Mouse (Mus musculus) telencephalon, adult 2 months (tissue): Measurements from ENCODE around the gene Cep295.
A peak's percentile ranks its signal among the peaks of the same experiment; 100 is the strongest.
"Not testable (repeated sequence)": the region's sequence is repeated elsewhere in the genome, so short reads cannot be mapped to it uniquely, and the experiment has no call there.

Source experiments
- DNase-seq: peaks from one replicate; pipeline ENCODE4 v3.0.0-alpha.2; 2011; ENCODE audit warnings: low read depth, low spot score

Cep295 gene

DNA sequence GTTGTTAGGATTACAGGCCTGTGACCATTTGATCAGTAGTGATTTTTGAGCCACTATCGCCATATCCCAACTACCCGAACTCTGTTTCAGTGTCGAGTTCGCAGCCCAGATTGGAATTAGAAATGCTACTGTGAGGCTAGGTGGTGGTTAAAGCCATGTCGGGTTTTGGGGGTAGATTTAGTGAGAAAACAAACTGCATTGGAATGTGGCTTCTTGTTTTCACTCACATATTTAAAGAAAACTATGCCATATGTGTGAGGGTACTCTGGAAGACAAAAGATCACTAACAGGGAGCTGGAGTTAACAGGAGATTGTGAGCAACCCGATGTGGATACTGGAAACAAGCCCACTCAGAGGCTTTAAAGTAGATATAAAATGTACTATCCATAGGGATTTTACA, 50.3 kb downstream of the Cep295 start:
- no peak for DNase-seq

DNA sequence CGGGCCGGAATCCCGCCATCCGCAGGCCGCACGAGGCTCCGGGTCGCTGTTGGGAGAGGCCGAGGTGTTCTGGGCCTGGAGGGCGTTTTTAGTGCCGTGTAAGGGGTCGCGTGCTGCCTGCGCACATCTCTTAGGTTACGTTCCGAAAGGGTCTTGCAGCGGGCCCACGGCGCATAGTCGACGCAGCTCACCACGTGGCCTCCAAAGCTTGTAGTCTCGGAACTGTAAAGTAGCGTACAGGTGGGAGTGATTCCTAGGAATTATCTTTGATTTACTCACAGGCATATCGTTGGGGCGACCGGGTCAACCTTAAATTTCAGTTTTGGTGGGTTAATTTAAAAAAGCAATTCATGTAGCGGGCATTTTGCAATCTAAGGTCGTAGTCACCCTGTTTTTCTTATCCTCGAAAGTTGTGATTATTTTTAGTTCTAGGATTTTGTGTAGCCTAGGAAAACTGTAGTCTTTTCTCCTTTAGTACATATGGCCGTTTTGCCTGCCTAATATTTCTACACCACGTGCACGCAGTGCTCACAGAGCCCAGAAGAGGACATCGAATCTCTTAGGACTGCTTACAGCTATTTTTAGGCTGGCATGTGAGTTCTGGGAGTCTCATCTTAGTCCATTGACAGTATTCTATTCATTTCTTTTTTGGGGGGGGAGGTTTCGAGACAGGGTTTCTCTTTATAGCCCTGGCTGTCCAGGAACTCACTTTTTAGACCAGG, 51.0 kb downstream of the Cep295 start, which contains the start of gene 4931406C07Rik:
4931406C07Rik (minus strand) TSS at position 51 of the 722 bp plus-strand sequence.
- no peak for DNase-seq

DNA sequence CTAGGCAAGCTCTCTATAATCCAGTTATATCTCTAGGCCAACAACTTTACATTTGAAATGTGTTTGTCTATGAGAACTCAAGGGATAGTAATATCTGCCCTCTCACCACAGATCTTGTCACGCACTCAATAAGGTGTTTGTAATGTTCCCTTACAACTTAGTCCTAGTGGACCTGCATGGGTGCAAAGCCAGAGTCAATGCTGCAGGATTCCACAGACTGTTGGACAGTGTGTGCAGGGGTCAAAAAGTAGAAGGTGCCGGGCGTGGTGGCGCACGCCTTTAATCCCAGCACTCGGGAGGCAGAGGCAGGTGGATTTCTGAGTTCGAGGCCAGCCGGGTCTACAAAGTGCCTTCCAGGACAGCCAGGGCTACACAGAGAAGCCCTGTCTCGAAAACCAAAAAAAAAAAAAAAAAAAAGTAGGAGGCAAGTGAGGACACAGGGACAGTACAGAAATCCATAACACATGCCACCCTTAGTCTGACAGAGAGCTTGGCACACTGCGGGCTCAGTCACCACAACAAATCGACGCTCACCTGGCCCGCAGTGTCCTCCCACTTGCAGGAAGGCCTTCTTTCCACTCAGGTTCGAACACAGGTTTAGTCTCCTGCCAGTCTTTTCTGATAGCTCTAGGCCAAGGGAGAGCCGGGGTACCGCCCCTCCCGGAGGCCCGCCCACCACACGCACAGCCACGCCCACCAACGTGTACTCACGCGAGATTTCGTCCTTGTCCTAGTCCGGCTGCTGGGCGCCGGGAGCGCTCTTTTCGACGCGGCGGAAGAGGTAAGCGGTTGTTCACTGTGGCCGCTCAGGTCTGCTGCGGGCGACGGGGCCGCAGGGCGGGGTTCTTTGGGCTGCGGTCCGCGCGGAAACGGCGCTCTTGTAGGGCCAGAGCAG, 51.8 kb downstream of the Cep295 start, which contains the start of gene Taf1d:
Taf1d (plus strand) TSS at position 712 of the 895 bp plus-strand sequence.
- DNase-seq: peak; percentile 81

DNA sequence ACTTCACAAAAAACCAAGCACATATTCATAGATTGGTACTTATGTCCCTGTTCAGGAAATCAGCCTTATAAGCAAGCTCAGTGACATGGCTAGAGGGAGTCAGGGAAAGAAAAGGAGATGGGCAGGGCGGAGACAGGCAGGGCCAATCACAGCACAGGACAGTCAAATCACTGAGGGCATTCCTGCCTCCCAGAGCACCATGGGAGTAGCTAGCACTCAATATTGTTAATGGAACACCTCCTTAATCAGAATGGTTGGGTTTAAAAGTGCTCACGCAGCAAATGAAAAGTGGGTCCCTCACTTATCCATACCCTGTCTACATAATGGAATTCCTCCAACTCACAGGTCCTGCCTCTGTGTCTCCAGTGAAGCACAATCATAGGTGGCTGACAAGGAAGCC, 54.7 kb downstream of the Cep295 start:
- no peak for DNase-seq

- DNase-seq: not testable (repeated sequence)
These were observed 55.6 kb downstream of the Cep295 start for GRCm38 (mm10) chr9:15302006-15302405.

DNA sequence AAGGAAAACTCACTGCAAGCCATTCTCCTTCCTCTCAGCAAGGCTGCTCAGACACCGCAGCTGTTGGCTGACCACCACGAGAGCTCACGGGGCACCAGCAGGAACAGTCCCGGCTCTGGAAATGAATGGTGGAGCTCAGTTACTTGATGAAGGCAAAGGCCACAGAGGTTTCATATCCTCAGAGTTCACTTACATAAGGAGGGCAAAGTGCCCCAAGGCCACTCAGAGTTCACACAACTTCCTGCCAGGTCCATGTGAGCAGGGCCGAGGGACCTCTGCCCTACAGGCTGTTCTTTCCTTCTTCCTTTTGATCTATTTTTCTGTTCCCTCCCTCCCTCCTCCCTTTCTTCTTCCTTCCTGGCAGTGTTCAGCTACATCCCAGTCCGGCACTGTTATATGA, 56.2 kb downstream of the Cep295 start:
- DNase-seq: no peak

DNA sequence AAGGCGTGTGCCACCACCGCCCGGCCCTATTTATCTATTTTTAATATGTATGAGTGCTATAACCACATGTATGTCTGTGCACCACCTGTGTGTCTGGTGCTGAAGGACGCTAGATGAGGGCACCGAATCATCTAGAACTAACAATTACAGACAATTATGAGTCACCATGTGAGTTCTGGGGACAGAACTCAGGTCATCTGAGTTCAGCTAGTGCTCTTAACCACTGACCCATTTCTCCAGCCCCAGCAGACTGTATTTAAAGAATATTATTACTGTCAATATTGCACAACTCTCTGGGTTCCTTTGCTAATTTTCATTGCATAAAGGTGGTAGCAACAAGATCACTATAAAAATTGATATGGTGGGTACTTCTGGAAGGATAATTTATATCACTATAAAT, 57.5 kb downstream of the Cep295 start:
- no peak for DNase-seq

GRCm38 (mm10) chr9:15298451-15298850, 59.1 kb downstream of the Cep295 start:
- DNase-seq: no peak

DNA sequence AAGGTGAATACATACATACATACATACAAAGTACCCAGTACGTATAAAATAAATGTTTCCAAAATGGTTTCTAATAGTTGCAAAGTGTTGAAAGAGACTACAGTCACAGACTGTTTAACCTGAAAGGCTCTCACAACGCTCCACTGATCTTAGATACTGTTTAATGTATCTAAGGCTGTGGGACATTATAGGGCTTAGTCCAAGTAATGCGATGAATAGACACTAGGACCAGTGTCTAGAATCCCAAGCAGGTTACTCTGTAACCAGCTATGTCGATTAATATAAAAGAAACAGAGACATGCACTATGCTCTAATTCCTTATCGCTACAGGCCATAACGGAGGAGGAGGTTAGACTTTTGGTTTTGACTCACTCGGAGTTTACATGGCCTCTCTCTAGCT, 60.5 kb downstream of the Cep295 start:
- no peak for DNase-seq

DNA sequence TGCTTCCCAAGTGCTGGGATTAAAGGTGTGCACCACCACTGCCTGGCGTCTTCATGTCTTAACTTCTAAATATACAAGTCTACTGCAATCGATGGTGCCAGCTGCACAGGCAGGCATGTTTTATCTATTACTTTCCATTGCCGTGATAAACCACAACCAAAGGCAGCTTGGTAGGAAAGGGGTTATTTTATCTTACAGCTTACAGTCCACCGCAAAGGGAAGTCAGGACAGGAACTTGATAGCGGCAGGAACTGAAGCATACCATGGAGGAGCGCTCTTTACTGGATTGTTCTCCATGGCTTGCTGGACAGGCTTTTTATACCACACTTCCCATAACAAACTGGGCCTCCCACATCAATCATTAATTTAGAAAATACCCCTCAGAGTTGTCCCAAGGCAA, 68.3 kb downstream of the Cep295 start:
- DNase-seq: no peak

- DNase-seq: no peak
These were observed 69.2 kb downstream of the Cep295 start for GRCm38 (mm10) chr9:15288402-15288801.

DNA sequence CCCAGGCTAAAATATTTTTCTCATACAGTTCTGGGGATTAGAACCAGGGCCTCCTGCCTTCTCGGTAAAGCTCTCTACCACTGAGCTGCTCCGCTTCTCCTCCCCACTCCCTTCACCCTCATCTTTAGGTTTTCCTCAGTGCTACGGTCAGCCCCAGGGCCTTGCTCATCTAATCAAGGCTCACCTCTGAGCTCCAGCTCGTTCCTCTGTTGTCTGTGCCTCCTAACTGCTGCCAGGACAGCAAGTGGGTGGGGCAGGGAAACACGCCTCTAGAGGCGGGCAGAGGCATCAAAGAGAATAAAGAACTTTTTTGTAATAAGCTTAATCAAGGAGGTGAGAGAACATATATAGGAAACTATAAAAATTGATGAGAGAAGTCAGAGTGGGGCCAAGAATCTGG, 69.7 kb downstream of the Cep295 start:
- DNase-seq: no peak

DNA sequence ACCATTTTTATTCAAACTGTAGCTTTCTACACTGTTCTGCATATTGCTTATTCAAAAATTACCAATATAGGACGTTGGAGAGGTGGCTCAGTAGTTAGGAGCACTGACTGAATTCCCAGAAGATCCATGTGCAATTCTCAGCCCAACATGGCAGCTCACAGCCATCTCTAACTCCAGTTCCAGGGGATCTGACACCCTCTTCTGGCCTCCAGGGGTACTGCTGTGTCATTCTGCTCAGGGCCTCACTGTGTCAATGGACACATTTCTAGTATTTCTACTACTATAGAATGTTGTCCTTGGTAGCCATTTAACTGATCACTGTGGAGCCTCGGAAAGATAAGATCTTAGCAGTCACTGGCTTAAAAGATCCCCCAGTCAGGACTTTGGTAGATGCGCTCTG, 72.1 kb downstream of the Cep295 start:
- no peak for DNase-seq

DNA sequence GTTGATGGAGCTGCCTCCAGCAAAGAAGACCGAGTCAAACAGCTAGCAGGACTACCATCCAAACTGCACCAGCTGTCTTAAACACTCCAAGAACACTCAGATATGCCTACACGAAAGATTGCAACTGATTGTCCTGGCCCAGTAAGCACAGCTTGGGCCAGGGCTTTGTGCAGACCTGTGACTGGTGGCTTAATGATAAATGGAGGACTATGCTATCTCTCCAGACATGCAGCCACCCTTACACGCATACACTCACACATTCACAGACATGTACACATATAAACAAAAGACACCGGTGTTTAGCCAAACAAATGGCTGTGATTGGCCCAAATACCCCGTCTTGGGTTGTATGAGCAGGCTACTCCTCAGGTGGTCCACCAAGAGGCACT, 77.1 kb downstream of the Cep295 start:
- no peak for DNase-seq

- DNase-seq: peak; percentile 94
These were observed 77.7 kb downstream of the Cep295 start, which contains the start of gene Med17 for GRCm38 (mm10) chr9:15279649-15280490. Gene Med17, minus strand, starts transcription at chr9:15279931.

GRCm38 (mm10) chr9:15279139-15279648, 78.4 kb downstream of the Cep295 start:
- DNase-seq: no peak

GRCm38 (mm10) chr9:15278343-15278742, 79.2 kb downstream of the Cep295 start:
- no peak for DNase-seq

GRCm38 (mm10) chr9:15276855-15277254, 80.7 kb downstream of the Cep295 start:
- no peak for DNase-seq

DNA sequence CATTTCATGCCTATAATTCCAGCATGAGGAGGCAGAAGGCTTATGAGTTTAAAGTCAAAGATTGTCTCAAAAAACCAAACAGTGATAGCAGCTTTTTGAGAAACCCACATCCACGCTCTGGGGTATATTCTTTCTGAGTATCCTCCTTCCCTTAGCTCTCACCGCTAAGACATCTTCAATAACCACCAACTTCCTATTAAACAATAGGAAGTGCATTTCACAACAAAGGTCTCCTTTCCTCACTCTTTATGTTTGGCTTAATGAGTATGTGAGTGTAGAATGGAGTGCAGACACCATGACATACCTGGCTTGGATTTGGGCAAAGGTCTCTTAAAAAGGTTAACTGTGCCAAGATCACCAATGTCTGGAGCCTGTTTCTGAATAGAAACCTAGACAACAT, 83.6 kb downstream of the Cep295 start:
- DNase-seq: no peak
